Mouse (Mus musculus): ENCODE results near the gene Hydin.
"Not testable (repeated sequence)": the region's sequence is repeated elsewhere in the genome, so short reads cannot be mapped to it uniquely, and the experiment has no call there.

Gene Hydin

GRCm38 (mm10) chr8:110522495-110522894 lies 255.7 kb downstream of the Hydin start:
- DNase-seq (ENCODE audit: low spot score in 2 of 2), result not testable (repeated sequence)

GRCm38 (mm10) chr8:110522985-110523384 lies 256.2 kb downstream of the Hydin start:
- no peak for DNase-seq (ENCODE audit: low spot score in 2 of 2)

DNA sequence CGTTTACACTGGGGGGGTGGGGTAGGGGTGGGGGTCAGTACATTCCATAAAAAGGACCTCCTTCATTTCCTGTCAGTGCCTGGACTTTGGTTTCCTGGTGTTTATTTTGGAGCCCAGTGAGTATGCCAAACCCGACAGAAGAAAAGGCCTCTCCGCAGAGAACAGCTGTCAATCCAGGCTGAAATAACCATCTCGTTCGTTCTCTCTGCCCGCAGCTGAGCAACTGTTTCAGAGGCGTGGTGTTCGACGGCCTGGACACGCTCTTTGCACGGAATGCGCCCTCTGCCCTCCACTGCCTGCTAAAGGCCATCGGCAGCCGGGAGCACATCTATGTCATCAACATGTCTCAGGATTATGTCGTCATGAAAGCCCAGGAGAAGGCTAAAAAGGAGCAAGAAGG lies 258.5 kb downstream of the Hydin start:
- no peak for DNase-seq (ENCODE audit: low spot score in 2 of 2)

DNA sequence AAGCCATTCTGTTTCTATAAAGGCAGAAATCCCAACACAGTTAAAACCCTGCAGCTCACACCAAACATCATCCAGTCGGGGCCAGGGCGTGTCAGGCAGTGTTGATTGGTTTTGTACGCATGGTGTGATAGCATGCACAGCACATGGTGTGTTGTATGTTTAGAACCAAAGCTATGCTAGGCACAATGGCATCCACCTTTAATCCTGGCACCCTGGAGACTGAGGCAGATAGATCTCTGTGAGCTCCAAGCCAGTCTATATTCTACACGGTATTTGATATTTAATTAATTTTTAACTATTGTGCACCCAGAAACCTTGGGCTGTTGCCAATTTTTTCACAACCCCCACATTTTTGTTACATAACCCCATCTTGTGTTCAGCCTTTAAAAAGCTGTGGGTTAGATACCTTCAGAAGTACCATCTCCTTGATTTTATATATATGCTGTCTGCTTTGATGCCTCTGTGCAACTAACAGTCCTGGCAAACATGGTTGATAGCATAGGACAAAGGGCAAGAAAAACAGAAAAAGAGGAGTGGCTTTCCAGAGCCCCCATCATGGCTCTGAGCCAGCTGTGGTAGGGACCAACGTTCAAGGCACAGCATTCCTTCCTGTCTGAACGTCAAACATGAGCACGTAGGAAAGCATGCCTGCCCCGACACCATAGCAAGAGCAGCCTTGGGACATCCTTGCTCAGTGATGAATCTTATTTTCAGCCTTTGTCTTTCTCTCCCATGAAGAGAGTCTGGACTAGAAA lies 263.4 kb downstream of the Hydin start:
- no peak for DNase-seq (ENCODE audit: low spot score in 2 of 2)

DNA sequence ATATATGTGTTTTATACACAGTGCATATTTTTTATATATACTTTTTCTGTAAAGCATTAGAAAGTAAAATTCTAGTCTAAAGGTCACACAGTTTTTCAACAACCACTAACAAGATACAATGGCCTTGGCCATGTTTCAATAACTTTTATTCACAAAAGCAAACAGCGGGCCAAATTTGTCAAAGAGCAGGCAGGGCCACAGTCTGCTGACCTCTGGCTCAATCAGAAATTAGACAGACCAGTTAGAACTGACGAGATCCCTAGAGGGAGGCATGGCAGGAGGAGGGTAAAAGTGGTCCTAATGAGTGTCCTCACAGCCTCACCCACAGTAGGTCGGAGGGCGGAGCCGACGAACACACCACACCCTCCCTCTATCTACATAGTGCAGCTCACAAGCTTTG lies 267.0 kb downstream of the Hydin start:
- DNase-seq (ENCODE audit: low spot score in 2 of 2), result no peak

DNA sequence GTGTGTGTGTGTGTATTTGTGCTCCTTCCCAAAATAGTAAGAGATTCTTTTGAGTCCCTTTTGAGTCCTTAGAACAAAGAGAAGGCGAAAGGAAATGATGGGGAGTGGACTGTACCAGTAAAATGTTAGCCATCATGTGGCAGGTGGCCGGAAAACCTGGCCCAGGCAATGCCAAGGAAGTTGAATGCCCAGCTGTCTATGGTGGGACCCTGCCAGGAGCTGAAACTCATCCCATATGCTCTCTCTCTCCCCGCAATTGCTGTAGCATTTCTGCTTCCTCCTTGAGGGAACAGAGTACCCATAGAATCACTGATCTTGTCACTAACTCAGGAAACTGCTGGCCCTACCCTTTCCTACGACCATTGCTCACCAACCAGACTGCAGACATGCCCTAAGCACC lies 271.1 kb downstream of the Hydin start:
- no peak for DNase-seq (ENCODE audit: low spot score in 2 of 2)

GRCm38 (mm10) chr8:110550343-110550742 lies 283.6 kb downstream of the Hydin start:
- DNase-seq (ENCODE audit: low spot score in 2 of 2), result no peak

GRCm38 (mm10) chr8:110552111-110552510 lies 285.3 kb downstream of the Hydin start:
- not testable (repeated sequence) for DNase-seq (ENCODE audit: low spot score in 2 of 2)

- DNase-seq (ENCODE audit: low spot score in 2 of 2), result no peak
These were observed 325.9 kb downstream of the Hydin start for GRCm38 (mm10) chr8:110592641-110593040.

- no peak for DNase-seq (ENCODE audit: low spot score in 2 of 2)
These were observed 327.4 kb downstream of the Hydin start for GRCm38 (mm10) chr8:110594164-110594563.

DNA sequence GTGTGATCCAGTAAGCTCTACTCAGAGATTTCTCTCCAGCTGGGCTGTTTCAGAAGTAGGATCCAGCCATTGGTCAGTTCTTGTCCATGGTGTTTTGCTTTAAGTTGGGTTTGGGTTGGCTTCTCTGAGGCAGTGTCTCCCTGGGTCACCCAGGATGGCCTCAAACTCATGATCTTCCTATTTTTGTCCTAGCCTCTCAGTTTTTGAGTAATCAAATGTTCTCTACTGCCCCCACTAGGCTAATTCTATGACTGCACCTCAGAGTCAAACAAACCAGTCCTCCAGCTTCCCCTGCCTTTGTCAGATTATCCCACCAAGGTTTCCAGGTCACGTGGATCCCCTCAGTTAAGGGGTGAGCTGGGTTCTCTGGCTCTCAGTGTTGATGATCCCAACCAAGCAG lies 337.8 kb downstream of the Hydin start:
- no peak for DNase-seq (ENCODE audit: low spot score in 2 of 2)

- DNase-seq (ENCODE audit: low spot score in 2 of 2), result no peak
These were observed 338.7 kb downstream of the Hydin start for GRCm38 (mm10) chr8:110605401-110606015.

GRCm38 (mm10) chr8:110615730-110616129 lies 349.0 kb downstream of the Hydin start:
- DNase-seq (ENCODE audit: low spot score in 2 of 2), result no peak

DNA sequence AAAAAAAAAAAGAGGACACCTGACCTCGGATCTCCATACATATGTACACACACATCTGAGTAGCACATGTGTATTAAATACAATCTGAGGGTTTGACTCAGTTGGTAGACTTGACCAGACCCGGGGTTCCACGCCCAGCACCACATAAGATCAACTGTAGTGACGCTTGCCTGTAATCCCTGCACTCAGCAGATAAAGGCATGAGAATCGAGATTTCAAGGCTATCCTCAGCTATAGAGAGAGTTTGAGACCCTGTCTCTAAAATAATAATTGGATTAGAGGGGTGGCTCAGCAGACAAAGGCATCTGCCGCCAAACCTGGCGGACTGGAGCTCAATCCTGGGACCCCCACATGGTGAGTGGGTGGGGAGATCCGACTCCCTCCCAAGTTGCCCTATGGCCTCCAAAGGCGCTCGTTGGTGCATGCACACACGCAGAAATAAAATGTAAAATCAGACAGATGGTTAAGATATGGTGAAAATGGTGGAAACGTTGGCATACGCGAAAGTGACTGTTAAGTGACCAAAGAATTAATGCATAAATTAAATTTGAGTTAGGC lies 351.1 kb downstream of the Hydin start:
- DNase-seq (ENCODE audit: low spot score in 2 of 2), result no peak

- DNase-seq (ENCODE audit: low spot score in 2 of 2), result peak; percentile 95 to 99
These were observed 351.8 kb downstream of the Hydin start, which contains the start of gene Vac14 for GRCm38 (mm10) chr8:110618391-110619207. TSS of gene Vac14 (plus strand) at chr8:110618585.

GRCm38 (mm10) chr8:110619208-110619574 lies 352.4 kb downstream of the Hydin start:
- no peak for DNase-seq (ENCODE audit: low spot score in 2 of 2)

DNA sequence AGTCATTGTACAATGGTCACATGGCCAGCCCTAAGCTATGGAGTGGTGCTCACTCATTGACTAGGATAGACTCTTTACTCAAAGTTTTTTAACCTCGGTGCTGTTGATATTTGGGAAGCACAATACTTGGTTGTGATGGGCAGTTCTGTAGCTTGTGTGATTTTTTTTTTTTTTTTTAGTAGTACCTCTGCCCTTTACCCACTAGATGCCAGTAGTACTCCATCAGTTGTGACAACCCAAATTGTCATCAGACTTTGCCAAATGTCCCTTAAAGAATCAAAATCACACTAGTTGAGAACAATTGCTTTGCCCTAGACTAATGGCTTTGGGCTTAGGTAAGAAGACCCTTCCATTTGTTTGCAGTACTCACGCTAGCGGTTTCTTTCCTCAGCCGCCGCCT lies 353.1 kb downstream of the Hydin start:
- DNase-seq (ENCODE audit: low spot score in 2 of 2), result no peak

GRCm38 (mm10) chr8:110626431-110626830 lies 359.7 kb downstream of the Hydin start:
- no peak for DNase-seq (ENCODE audit: low spot score in 2 of 2)

DNA sequence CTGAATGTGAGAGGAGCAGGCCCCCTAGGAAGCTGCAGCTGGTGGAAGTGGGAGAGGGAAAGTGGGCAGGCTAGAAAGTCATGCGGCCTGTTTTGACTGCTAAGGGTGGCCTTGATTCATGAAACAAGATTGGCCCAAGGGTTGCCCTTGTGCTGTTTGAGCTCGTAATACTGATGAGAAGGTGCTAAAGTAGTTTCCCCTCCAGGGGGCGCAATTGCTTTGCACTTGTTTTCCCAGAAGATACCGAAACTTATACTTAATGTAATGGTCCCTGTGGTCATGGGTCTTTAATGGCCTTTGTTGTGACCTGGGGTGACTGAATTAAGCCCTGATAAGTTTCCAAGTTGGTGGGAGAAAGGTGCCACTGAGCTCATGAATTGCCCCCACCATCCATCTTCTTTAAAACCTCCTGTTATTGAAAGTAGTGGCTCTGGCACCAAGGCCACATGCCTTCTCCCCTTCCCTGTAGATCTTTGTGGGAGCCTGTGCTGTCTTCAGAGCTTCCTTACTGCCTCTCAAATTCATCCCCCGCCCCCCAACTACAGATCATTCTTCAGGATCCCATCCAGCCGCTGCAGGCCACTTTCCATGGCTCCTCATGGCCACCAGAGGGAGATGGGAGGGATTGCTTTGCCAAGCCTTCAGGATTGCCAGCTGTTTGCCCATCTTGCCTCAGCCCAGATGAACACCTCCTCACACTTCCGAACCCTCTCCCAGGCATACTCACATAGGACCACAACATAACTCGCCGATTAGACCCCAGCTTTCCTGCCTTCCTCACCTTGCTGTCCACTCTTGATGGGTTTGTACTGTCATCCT lies 362.7 kb downstream of the Hydin start:
- DNase-seq (ENCODE audit: low spot score in 2 of 2), result no peak

GRCm38 (mm10) chr8:110630079-110630478 lies 363.3 kb downstream of the Hydin start:
- no peak for DNase-seq (ENCODE audit: low spot score in 2 of 2)

- DNase-seq (ENCODE audit: low spot score in 2 of 2), result peak; percentile 21 to 68
These were observed 363.8 kb downstream of the Hydin start for GRCm38 (mm10) chr8:110630571-110631071.
